Mouse (Mus musculus) hindbrain, embryonic 10.5 days (tissue): ENCODE measurements around the gene Spryd4. TPM values are rescaled to one million over a fixed set of nuclear protein-coding genes. Genes with fewer than 3 reads are reported as not detected.
A peak's percentile ranks its signal among the peaks of the same experiment; 100 is the strongest.

Source experiments
- DNase-seq: peaks from one replicate; pipeline ENCODE4 v3.0.0-alpha.2; 2017; ENCODE audit warnings: low spot score
- H3K27ac ChIP-seq: fragments of 300-500 bp; sonication (generic); 2 replicates; pipeline ENCODE4 v1.5.1; 2016; ENCODE audit warnings: mild to moderate bottlenecking, moderate library complexity
- H3K27me3 ChIP-seq: fragments of 300-500 bp; sonication (generic); 2 replicates; pipeline ENCODE4 v1.6.1; 2016; ENCODE audit warnings: mild to moderate bottlenecking; ENCODE audit not compliant: poor library complexity, insufficient read depth, severe bottlenecking
- H3K36me3 ChIP-seq: fragments of 300-500 bp; sonication (generic); 2 replicates; pipeline ENCODE4 v1.6.1; 2016; ENCODE audit warnings: mild to moderate bottlenecking, moderate library complexity
- H3K4me1 ChIP-seq: fragments of 300-500 bp; sonication (generic); replicated peaks from 2 replicates; pipeline ENCODE4 v1.6.1; 2016; ENCODE audit warnings: mild to moderate bottlenecking
- H3K4me3 ChIP-seq: fragments of 300-500 bp; sonication (generic); 2 replicates; pipeline ENCODE4 v1.5.1; 2016; ENCODE audit warnings: mild to moderate bottlenecking, moderate library complexity
- H3K9me3 ChIP-seq: fragments of 300-500 bp; sonication (generic); 2 replicates; pipeline ENCODE4 v1.6.1; 2016; ENCODE audit warnings: mild to moderate bottlenecking, moderate library complexity
- WGBS: fragments of 180-500 bp; shearing (Covaris S2); methylation state at CpG from one replicate; pipeline ENCODE4 v1.1.7; 2016; 5-methylcytosine and 5-hydroxymethylcytosine counted together
- polyA plus RNA-seq: library from polyadenylated mRNA; unstranded; fragments of >200 nt; fragmentation: Nextera tagmentation; extraction: Ambion mirVana; gene quantifications from 2 replicates; pipeline ENCODE4 v1.2.1, GENCODE M21; 2016

Gene Spryd4
- polyA plus RNA-seq, 1 experiment from 2014 or later = 27.5 TPM

DNA sequence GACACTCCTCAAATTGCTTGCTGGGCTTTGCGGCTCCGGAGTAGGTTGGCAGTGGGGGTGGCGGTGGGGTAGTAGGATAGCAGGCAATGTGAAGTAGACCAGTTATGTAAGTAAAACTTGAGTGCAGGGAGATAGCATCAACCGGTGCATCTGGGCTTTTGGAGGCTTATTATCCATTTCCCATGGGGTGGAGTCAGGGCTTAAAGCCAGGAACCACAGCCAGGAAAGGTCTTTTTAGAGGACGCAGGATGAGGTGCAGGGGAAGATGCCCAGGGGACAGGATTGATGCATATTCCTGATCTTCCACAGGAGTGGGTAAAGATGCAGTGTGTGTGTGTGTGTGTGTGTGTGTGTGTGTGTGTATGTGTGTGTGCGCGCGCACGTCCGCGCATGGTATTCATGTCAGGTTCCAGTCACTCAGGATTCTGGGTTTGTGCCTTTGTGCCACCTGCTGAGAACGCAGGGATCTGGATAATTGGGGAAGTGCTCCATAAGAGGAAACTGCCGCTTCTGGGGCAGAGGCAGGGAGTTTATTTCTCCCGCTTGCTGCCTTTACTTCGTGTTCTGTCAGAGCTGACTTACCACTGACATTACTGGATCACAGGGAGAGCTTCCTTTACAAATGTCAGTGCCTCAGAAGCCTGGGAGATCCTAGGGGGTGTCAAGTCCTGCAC, 26.3 kb upstream of the Spryd4 start:
- no peaks in the 10 kb centered on the region for H3K9me3 ChIP-seq
- H3K4me3 ChIP-seq = no peak overlapping the region
- H3K27me3 ChIP-seq = no peaks in the 10 kb centered on the region
- no peak for DNase-seq
- H3K4me1 ChIP-seq = peaks cover 10% of the 10 kb centered on the region; the same call in 1 of the 2 replicates
- no peak overlapping the region for H3K27ac ChIP-seq
- 89% methylated on average over 15 of the region's 15 CpGs for WGBS
- H3K36me3 ChIP-seq = peaks cover 69% of the 10 kb centered on the region

DNA sequence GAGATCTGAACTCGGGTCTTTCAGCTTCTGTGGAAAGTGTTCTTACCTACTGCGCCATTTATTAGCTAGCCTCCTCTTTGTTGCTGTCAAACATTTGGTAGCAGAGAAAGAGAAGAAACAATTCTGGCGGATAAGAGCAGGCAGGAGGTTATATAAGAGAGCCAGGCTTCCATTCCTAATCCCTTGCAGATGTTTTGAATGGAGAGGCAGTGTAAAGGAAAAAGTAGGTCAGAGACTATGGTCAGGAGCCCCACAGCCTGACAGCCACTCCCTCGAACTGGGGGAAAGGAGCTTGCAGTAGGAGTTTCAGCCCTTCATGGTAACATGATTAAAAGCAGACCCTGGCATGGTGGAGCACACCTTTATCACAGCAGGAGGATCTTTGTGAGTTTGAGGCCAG, 24.7 kb upstream of the Spryd4 start:
- no peak for DNase-seq
- Histone ChIP-seq H3K36me3 (peaks cover 53% of the 10 kb centered on the region), H3K9me3 (no peaks in the 10 kb centered on the region), H3K4me3 (no peak overlapping the region), H3K4me1 (peaks cover 16% of the 10 kb centered on the region), H3K27ac (no peak overlapping the region), H3K27me3 (no peaks in the 10 kb centered on the region)
- 72% methylated on average over 4 of the region's 4 CpGs for WGBS

DNA sequence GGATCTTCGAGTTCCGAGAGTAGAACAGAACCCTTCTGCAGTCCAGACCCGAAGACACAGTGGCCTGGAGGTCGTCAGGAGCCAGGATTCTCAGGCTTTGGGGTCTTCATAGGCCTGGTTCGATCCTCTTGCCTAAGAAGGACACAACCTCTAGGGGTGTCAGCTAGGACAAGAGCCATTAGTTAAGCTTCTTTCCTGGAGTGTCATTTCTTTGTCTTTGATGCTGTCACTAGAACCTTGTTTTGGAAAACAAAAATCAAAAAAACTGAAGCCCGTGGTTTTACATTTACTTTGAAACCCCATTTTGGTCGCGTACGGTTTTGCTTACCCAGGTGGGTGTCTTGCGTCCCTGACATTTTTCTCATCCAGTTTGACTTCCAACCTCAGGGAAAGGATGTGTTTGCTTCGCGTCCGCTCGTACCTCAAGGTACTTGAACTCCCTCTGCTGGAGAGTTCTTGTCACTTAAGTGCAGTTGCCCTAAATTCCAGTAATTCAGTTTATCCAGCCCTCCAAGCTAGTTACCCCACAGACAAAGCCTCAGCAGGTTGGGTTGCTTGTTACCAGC, 20.9 kb upstream of the Spryd4 start:
- DNase-seq = peak; percentile 64
- H3K36me3 ChIP-seq = peaks cover 19% of the 10 kb centered on the region
- H3K27me3 ChIP-seq = no peaks in the 10 kb centered on the region
- peak overlapping the region; percentile 85 for H3K4me3 ChIP-seq
- H3K9me3 ChIP-seq = no peaks in the 10 kb centered on the region
- WGBS = under 1% methylated on average over 14 of the region's 14 CpGs
- peak overlapping the region; percentile 99 for H3K27ac ChIP-seq
- peaks cover 19% of the 10 kb centered on the region for H3K4me1 ChIP-seq

DNA sequence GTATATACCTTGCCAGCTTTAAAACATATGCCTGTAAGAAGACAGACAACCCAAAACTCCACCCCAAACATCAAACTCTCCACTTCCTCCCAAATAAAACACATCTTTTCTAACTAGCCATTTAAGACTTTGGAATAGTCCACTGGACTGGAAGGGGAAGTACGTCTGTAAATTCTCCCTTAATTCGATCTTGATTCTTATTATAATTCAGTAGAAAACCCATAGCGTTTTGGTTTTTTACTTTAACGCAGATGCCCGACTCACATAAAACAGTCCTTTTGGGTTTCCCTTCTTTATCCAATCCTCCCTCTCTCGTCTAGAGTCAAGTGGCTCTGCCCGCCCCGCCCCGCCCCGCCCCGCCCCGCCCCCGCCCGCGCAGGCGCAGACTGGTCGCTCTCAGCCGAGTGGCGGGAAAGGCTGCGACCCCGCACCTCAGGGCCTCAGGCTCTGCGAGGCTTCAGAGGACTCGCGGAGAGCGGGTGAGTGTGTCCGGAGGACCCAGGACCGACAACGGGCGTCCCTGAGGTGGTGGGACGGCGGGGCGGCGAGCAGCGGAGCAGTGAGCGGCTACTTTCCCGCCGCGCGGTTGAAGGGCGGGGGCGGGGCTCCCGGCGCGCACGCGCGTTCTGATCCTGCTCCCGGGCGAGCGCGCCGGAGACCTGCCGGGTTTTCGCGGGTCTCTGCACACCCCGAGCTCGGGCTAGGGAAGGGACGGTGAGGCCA, 20.3 kb upstream of the Spryd4 start, which contains the start of gene Timeless:
Gene Timeless, plus strand, starts transcription at position 369 of the 723 bp plus-strand sequence.
- DNase-seq = peak; percentile 89
- under 1% methylated on average over 58 of the region's 58 CpGs for WGBS
- H3K4me3 ChIP-seq = peak within 1 kb of the TSS; percentile 85
- H3K9me3 ChIP-seq = no peaks in the 10 kb centered on the region
- peak within 1 kb of the TSS; percentile 99 for H3K27ac ChIP-seq
- H3K4me1 ChIP-seq = peaks cover 19% of the 10 kb centered on the region
- no peaks in the 10 kb centered on the region for H3K27me3 ChIP-seq
- peaks cover 18% of the 10 kb centered on the region for H3K36me3 ChIP-seq

DNA sequence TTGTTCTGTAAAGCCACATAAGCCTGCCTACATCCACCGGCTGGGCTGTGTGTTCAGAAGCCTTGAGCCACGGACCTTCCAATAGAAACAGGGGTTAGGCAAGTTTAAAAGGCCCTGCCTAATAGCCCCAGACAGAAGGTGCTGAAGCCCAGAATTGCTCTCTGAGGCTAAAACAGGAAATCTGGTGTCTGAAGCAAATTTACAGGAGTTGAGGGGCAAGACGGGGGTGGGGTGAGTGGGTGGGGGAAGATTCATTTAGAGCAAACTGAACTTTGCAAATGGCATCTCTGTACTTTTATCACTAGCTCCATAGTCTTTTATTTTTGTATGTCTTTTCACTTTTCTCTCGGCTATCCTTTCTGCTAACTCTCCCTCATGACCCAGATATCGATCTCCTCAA, 19.5 kb upstream of the Spryd4 start:
- peaks cover 18% of the 10 kb centered on the region for H3K36me3 ChIP-seq
- peak overlapping the region; percentile 99 for H3K27ac ChIP-seq
- no peaks in the 10 kb centered on the region for H3K9me3 ChIP-seq
- DNase-seq = no peak
- peaks cover 22% of the 10 kb centered on the region for H3K4me1 ChIP-seq
- H3K27me3 ChIP-seq = no peaks in the 10 kb centered on the region
- peak overlapping the region; percentile 85 for H3K4me3 ChIP-seq
- 44% methylated on average over 5 of the region's 5 CpGs for WGBS

DNA sequence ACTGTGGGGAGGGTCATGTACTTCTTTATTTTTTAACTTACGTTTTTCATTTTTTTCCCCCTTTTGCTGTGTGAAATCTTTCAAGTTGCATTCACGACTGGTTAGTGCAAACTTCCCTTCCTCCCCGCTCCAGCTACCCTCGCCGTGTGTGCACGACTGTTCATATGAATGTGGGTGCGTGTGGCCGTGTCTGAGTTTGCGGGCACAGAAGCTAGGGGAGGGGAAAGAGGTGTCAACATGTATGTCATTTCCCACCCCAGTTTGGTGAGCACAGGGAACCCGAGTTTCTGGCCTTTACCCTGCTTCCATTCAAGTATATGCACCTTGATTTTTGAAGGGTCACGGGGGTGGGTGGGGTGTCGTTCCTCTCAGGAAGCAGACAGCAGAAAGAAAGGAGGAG, 19.0 kb upstream of the Spryd4 start:
- peaks cover 28% of the 10 kb centered on the region for H3K4me1 ChIP-seq
- 82% methylated on average over 12 of the region's 12 CpGs for WGBS
- H3K4me3 ChIP-seq = no peak overlapping the region
- peak overlapping the region; percentile 99 for H3K27ac ChIP-seq
- H3K9me3 ChIP-seq = no peaks in the 10 kb centered on the region
- H3K27me3 ChIP-seq = no peaks in the 10 kb centered on the region
- no peak for DNase-seq
- H3K36me3 ChIP-seq = peaks cover 15% of the 10 kb centered on the region

DNA sequence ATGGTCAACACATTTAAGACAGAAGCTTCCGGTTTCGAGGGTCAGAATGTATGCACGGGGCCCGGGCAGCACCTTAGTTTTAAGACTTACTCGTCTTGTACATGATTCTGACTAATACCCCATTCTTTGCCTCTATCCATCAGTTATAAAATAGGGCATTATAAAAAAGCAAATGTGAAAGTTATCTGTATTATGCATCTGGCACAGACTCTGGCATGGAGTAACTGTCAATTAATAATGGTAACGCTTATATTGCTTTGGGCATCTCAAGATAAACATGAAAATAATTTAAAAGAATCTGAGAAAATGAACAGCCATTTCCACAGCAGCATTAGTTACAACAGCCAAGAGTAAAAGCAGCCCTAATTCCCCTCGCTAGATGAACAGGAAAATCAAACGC, 16.4 kb upstream of the Spryd4 start:
- 96% methylated on average over 8 of the region's 8 CpGs for WGBS
- Histone ChIP-seq H3K4me3 (no peak overlapping the region), H3K9me3 (no peaks in the 10 kb centered on the region)

DNA sequence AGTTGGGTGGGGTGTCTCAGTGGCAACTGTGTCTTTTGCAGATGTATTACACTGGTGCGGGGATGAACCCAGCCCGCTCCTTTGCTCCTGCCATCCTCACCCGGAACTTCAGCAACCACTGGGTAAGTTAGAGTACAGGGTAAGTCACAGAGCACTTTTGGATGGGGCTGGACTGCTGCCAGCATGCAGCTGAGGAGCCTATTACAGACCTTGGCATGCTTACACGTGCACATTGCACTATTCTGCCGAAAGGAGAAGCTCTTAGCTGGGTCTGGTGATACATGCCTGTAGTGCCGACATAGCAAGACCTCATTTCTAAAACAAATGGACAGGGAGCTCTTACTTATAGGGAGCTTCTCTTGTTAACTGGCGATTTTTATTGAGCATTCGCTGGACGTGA, 16.0 kb upstream of the Spryd4 start:
- peaks cover 31% of the 10 kb centered on the region for H3K4me1 ChIP-seq
- DNase-seq = no peak
- WGBS = 90% methylated on average over 9 of the region's 9 CpGs
- no peaks in the 10 kb centered on the region for H3K36me3 ChIP-seq
- H3K4me3 ChIP-seq = no peak overlapping the region
- no peaks in the 10 kb centered on the region for H3K9me3 ChIP-seq
- no peak overlapping the region for H3K27ac ChIP-seq
- no peaks in the 10 kb centered on the region for H3K27me3 ChIP-seq

More for the DNA sequence above, 16.4 kb upstream of the Spryd4 start:
- Histone ChIP-seq H3K4me1 (peaks cover 35% of the 10 kb centered on the region), H3K27ac (no peak overlapping the region), H3K36me3 (no peaks in the 10 kb centered on the region), H3K27me3 (no peaks in the 10 kb centered on the region)
- no peak for DNase-seq

DNA sequence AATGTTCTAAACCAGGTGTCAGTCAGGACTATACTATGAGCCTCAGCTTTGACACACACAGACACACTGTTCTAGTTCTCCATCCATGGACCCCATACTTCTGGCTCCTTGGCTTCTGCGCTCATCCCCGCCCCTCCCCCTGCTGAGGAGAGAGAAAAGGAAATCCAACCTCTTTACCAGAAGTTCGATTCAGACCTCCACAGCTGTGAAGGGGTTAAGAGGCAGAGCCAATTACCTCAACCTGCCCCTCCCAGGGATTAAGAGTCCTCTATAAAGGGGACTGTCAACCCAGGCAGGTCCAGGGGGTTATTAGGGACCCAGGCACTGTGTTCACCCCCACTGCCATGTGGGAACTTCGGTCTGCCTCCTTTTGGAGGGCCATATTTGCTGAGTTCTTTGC, 13.9 kb upstream of the Spryd4 start, which contains the start of gene Mip:
Gene Mip, plus strand, starts transcription at position 301 of the 400 bp plus-strand sequence.
- Histone ChIP-seq H3K36me3 (no peaks in the 10 kb centered on the region), H3K27ac (no peak within 1 kb of the TSS), H3K4me1 (peaks cover 24% of the 10 kb centered on the region), H3K27me3 (no peaks in the 10 kb centered on the region), H3K4me3 (peak within 1 kb of the TSS; percentile 1; the same call in 1 of the 2 replicates), H3K9me3 (no peaks in the 10 kb centered on the region)
- 49% methylated on average over 4 of the region's 4 CpGs for WGBS
- no peak for DNase-seq

DNA sequence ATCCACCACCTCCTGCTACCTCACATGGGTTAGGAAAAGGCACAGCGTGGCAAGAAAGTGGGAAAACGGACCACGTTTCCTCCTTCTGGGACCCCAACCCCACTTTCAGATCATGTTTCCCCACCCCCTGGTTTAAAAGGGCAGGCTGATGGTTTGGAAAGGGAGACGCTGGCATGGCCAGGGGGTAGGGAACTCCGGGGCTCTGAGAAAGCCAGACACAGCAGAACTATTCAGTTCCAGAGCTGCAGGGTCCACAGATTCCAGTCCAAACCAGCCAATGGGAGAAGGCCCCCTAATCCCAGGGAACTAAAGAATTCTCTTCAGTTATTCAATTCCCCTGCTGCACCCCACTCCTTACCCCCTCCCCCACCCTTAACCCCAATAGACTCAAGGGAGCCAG, 13.5 kb upstream of the Spryd4 start:
- Histone ChIP-seq H3K4me1 (peaks cover 24% of the 10 kb centered on the region), H3K27me3 (no peaks in the 10 kb centered on the region), H3K9me3 (no peaks in the 10 kb centered on the region), H3K4me3 (peak overlapping the region; percentile 1; the same call in 1 of the 2 replicates), H3K36me3 (no peaks in the 10 kb centered on the region), H3K27ac (no peak overlapping the region)
- WGBS = 52% methylated on average over 5 of the region's 5 CpGs
- no peak for DNase-seq

DNA sequence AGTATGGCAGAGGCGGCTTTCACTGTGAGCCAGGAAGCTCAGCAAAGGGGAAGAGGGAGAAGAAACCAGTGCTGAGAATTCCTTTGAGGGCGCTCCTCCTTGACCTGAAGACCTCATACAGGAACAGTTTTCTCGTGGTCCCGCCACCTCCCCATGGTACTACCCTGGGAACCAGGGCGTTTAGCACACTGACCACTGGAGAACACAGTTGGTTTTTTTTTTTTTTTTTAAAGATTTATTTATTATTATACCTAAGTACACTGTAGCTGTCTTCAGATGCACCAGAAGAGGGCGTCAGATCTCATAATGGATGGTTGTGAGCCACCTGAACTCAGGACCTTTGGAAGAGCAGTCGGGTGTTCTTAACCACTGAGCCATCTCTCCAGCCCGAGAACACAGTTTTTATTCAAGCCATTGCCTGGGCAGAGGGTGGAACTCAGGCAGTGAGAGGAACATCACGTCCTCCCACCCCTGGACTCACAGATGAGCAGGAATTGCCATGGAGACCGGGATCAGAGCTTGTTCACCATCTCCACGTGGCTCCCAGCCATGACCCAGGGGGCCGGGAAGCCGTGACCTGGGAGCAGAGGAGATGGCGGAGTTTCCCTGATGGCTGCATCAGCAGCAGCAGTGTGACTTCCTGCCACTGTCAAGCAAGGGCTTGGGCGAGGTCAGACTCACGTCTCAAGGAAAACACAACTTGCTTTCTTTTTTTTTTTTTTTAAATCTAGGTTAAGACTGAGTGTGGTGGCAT, 10.1 kb upstream of the Spryd4 start:
- no peaks in the 10 kb centered on the region for H3K9me3 ChIP-seq
- DNase-seq = no peak
- 62% methylated on average over 16 of the region's 16 CpGs for WGBS
- H3K4me3 ChIP-seq = no peak overlapping the region
- H3K27me3 ChIP-seq = no peaks in the 10 kb centered on the region
- H3K27ac ChIP-seq = no peak overlapping the region
- H3K4me1 ChIP-seq = peaks cover 24% of the 10 kb centered on the region
- no peaks in the 10 kb centered on the region for H3K36me3 ChIP-seq

DNA sequence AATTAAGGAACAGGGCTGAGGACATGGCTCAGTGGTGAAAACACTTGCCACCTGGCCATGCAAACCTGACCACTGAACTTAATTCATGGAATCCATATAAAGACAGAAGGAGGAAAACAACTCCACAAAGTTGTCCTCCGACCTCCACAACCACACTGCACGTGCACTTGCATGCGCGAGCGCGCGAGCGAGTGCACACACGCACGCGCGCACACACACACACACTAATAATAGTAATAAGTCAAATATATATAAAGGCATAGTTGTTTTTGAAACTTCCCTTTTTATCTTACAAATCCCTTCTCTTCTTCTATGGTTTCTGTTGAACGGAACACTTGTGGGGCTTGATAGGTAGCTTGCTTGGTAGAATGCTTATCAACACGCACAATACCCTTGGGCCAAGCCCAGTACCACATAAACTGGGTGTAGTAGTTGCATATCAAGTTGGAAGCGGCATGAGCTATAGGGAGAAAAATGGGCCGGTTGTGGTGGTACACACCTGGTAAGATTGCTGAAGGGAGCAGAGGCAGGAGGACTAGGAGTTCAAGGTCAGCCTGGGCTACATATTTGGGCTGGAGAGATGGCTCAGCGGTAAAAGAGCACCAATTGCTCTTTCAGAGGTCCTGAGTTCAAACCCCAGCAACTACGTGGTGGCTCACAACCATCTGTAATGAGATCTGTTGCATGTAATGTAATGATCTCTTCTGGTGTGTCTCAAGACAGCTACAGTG, 6.9 kb upstream of the Spryd4 start:
- Histone ChIP-seq H3K36me3 (no peaks in the 10 kb centered on the region), H3K9me3 (no peaks in the 10 kb centered on the region), H3K4me1 (peaks cover 4% of the 10 kb centered on the region), H3K27ac (no peak overlapping the region), H3K4me3 (no peak overlapping the region), H3K27me3 (peaks cover 10% of the 10 kb centered on the region)
- no peak for DNase-seq
- WGBS = 95% methylated on average over 18 of the region's 18 CpGs
